Mouse (Mus musculus): ENCODE measurements around the gene Tas2r139.
"Not testable (repeated sequence)": the region's sequence is repeated elsewhere in the genome, so short reads cannot be mapped to it uniquely, and the experiment has no call there.

The Tas2r139 gene

GRCm38 (mm10) chr6:42140636-42141035, at the start of gene Tas2r139:
Gene Tas2r139, plus strand, starts transcription at chr6:42140936.
- DNase-seq (ENCODE audit: low read depth, low spot score) = no peak

- DNase-seq (ENCODE audit: low read depth, low spot score) = not testable (repeated sequence)
Measured at GRCm38 (mm10) chr6:42151115-42151514, 10.4 kb downstream of the Tas2r139 start.

GRCm38 (mm10) chr6:42182462-42182861, 41.7 kb downstream of the Tas2r139 start:
- DNase-seq (ENCODE audit: low read depth, low spot score) = peak; percentile 89

GRCm38 (mm10) chr6:42186230-42186629, 45.5 kb downstream of the Tas2r139 start:
- no peak for DNase-seq (ENCODE audit: low read depth, low spot score)
